Mouse (Mus musculus): ENCODE results near the gene Slc9a9.

The Slc9a9 gene

DNA sequence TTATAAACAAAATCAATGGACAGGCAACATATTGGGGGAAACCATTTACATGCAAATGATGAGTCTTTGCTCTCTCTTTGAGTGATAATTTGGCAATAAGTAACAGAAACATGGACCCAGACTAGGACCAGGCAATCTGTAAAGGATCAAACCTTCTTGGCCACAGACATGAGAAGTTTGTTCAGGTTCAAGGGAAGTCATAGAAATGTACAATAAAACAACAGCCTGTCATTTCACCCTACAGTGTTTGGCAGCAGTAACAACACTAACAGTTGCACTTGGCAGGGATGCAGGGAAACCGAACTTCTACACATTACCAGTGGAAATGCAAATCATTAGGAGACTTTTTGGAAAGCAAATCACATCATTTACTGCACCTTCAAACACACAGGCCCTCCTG, 164.1 kb downstream of the Slc9a9 start:
- no peak for DNase-seq (ENCODE audit: low read depth in 1 of 2, low spot score in 2 of 2)

DNA sequence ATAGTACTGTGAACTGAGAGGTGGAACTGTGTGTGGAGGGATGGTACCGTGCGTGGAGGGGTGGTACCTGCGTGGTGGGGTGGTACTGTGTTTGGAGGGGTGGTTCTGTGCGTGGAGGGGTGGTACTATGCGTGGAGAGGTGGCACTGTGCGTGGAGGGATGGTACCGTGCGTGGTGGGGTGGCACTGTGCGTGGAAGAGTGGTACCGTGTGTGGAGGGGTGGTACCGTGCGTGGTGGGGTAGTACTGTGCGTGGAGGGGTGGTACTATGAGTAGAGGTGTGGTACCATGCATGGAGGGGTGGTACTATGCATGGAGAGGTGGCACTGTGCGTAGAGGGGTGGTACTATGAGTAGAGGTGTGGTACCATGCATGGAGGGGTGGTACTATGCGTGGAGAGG, 167.7 kb downstream of the Slc9a9 start:
- DNase-seq (ENCODE audit: low read depth in 1 of 2, low spot score in 2 of 2), result no peak

DNA sequence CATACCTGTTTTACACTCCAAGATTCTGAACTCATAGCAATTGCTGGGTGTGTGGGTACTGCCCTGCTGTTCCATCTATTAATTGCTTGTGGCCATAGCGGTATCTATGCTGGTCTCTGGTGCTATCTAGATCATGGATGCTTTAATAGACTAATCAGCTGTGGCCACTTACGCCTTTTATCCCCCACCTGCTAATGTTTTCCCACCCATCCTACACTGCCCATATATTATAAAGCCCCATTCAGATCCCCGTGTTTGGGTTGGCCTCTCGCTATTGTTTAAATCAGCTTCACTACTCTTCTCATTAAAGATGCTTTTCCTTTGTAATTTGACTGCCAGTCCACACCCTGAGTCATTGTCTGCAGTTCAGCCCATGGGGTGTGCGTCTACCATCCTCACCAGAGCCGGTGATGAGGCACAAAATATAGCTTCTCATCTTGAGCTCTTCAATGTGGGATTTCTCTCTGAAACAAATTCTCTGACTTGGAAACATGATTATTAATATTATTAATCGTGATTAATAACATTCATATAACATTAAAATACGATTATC, 168.8 kb downstream of the Slc9a9 start:
- DNase-seq (ENCODE audit: low read depth in 1 of 2, low spot score in 2 of 2), result no peak

DNA sequence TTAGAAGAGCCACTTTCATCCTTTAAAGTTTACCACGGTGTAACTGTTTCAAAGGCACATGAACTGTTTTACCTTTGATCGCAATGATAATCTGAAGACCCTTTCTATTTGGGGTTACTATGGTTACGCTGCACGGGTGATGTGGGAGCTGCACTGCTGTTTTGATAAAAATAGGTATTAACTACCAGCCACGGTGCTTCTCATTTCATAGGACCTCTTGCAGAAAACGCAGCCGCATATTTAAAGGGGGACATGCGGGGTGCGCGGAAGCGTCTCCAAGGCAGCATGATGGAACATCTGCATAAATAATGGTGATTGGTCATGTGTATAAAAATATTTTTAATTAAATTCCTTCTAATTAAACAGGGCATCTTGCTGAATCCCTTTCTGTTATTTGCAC, 169.5 kb downstream of the Slc9a9 start:
- DNase-seq (ENCODE audit: low read depth in 1 of 2, low spot score in 2 of 2), result no peak

DNA sequence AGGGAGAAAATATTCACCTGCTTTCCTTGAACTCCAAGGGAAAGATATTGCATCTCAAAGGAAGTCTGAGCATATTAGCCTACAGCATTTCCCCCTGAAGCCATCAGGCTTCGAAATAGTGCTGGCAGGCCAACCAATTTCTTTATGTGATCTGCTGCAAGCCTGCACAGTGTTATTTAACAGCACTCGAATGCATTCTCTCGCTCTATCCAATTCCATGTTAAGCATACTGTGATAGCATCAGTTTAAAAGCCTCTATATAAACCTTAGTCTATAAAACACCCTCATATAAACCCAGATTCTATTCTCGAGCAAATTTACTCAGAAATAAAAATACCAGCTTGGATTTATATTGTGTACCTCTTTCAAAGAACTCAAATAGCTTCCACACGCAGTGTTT, 170.7 kb downstream of the Slc9a9 start:
- DNase-seq (ENCODE audit: low read depth in 1 of 2, low spot score in 2 of 2), result no peak

DNA sequence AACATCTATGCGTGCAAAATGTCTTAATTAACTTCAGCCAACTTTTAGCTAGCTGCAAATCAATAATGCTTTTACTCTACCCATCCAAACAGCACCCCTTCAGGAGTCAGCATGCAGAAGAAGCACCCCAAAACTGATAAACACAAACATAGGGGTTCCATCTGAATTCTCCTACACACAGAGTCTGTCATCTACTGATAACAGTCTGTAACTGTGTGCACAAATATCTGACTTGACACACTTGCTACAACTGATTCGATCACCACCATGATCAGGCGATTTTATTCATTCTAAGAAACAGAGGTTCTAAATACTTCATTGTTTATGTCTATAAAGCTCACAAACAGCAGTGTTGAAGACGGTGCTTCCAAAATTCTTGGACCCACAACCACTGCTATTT, 171.3 kb downstream of the Slc9a9 start:
- no peak for DNase-seq (ENCODE audit: low read depth in 1 of 2, low spot score in 2 of 2)

DNA sequence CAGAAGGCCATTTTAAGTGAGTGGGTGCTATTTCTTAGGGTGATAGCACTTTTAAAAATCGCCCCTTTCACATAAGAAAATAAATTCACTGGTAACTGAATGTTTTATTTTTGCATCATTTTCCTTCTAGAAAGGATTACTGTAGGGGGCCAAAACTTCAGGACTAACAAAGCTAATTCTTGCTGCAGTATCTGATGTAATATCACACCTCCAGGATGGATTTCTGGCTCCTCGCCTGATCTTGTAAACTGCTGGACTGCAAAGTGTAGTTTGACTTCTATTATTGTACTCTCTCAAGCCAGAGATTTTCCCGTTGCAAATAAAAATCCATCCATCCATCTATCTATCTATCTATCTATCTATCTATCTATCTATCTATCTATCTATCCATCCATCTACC, 174.5 kb downstream of the Slc9a9 start:
- DNase-seq (ENCODE audit: low read depth in 1 of 2, low spot score in 2 of 2), result no peak

DNA sequence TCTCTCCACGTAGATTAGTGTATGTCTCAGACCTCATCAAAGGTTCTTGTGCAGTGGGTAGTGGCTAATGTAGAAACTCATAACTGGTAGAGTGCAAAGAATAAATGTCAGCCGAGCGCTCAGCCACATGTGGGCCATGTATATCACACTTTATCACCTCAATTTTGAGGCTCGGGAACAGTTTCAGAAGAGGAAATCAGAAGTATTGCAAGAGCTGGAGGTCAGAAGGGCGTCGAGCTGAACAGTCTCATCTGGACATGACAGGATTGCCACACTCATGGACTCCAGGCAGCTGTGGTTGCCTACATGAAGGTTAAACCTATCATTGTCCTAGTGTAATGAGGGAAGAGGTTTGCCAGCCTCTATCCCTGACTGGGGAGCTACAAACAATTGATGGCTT, 177.9 kb downstream of the Slc9a9 start:
- DNase-seq (ENCODE audit: low read depth in 1 of 2, low spot score in 2 of 2), result no peak

DNA sequence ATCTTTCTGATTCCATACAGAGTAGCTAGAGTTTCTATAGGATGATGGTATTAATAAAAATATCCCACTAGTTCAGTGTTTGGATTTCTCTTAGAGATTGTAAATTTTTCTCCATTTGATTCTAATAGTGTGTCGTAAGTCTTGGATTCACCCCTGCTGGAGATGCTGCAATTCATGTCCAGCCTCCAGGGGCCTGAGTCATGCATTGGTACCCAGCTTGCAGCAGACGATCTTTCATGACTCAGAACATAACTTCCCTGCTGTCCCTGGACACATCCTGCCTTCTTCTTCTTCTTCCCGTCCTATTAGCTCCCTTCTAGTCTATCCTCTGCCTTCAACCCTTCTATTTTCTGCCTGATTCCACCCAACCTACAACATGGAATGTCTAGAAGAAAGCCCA, 181.8 kb downstream of the Slc9a9 start:
- no peak for DNase-seq (ENCODE audit: low read depth in 1 of 2, low spot score in 2 of 2)

DNA sequence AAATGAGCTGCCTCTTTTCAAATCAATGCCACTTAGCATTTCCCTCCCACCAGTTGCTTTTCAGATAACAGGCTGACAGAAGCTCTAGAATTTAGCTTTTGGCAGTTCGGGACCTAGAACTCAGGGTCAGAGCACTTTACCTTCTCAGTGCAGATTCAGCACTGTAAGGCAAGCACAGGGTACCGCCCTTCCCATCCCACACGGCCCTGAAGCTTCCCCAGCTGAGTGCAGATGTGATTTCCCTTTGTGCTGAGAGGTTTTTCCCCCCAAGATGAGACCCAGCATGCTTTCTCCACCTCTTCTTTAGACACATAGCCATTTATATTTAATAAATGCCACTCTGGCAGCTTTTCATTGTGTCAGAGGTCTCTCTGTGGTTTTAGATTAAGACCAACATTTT, 186.4 kb downstream of the Slc9a9 start:
- DNase-seq (ENCODE audit: low read depth in 1 of 2, low spot score in 2 of 2), result no peak

DNA sequence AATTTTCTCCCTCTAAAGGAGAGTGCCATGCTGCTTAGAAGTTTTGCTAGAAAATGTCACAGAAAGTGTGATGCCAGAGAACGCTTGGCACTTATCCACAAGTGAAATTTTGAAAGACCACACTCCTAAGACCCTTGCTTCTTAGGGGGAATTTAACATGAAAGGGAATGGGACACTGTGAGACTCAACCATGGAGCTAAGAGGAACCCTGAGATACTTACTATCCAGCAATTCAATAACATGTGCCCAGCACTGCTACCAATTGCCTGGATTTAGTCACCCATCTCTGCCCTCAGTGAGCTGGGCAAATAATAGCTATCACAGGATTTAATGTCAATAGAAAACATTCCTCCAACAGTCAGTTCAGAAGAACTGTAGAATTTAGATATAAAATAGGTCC, 198.8 kb downstream of the Slc9a9 start:
- DNase-seq (ENCODE audit: low read depth in 1 of 2, low spot score in 2 of 2), result no peak

DNA sequence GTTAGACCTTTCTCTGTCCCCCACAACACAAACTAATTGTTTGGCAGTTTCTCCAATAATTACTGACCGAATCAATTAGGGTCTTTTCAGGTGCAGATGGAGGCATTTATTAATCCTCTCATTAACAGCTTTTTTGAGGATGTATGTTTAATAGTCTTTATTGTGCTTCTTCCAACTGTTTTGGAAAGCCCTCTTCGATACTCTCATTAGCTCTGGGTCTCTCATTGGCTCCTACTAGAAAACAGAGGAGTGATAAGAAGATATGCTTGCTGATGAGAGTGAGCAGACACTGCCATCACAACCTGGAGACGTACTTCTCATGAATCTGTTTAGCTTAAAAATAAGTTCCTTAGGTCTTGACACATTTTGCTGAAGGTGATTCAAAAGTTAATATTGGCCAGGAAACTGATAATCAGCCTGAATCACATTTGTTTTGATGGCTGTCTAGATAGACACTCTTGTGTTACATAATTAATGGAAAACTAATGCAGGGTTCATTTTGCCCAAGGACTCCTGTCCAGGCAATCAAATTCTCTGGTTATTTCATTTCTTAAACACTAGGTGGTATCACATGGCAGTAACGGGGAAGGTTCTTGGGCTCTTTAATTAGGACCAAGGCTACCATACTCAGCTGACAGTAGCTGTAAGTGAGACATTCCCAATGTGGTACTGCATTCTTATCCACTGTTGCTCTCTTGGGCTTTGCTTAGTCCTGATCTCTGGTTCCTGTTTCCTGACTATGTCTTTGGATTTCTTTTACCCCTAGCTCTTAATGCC, 199.5 kb downstream of the Slc9a9 start:
- no peak for DNase-seq (ENCODE audit: low read depth in 1 of 2, low spot score in 2 of 2)

DNA sequence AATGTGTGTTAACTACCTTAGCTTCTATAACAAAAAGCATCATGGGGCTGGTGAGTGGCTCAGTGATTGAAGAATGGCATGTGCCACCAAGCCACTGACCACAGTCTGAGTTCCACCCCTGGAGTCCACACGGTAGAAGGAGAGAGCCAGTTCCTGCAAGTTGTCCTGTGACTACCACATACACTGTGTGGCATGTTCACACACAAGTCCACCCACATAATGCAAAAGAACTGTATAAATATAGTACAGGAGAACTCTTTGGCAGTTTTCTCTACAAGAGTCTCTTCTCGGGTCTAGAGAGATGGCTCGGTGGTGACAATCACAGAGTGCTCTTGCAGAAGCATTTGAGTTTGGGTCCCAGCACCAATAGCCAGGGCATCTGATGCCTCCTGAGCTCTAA, 212.8 kb downstream of the Slc9a9 start:
- DNase-seq (ENCODE audit: low read depth in 1 of 2, low spot score in 2 of 2), result no peak

DNA sequence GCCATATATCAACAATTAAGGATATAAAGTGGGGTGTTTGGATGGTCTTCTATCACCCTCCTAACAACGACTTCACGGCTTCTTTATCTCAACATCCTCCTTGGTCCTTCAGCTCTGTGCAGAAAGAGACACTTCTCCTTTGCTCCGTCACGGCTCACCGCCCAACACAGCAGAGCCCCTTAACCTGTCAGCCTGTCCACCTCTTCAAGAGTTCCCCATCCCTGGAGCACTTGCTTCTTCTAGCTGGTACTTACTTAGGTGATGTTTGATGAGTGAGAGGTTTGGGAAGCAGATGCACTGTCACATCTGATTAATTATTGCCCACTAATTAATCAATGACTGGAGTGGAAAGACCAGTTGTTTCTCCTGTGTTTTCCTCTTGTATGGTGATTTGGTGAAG, 213.7 kb downstream of the Slc9a9 start:
- DNase-seq (ENCODE audit: low read depth in 1 of 2, low spot score in 2 of 2), result no peak

DNA sequence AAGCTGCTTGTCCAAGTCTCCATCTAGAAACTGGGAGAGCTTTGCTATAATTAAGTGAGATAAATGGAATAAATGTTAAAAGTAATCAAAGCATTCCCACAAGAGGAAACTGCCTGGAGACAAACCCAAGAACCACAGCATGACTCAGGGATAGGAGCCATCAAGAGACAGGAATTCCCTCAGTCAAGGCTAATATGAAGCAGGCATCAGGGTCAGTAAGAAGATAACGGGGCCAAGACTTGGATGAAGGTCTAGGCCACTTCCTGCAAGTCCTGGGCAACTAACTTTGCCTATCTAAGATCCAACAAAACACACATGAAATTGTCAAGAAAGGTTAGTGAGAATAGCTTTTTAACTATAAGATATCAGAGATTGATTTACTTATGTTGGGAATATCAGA, 215.4 kb downstream of the Slc9a9 start:
- no peak for DNase-seq (ENCODE audit: low read depth in 1 of 2, low spot score in 2 of 2)

DNA sequence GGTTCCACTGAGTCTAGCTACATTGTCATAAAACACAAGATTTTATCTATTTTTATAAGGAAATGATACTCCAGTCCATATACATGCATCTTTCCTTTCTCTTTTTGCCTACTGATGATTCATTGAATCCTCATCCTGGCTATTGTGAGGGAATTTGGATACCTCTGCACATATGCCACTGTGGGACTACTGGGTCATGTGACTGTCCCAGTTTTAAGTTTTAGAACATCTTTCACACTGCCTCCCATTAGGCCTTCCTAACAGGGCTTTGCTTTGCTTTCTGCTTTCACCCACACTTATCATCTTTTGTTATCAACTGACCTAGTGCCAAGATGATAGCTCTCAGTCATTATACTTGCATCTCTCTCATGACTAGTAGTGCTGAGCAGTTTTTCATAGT, 219.9 kb downstream of the Slc9a9 start:
- DNase-seq (ENCODE audit: low read depth in 1 of 2, low spot score in 2 of 2), result no peak

DNA sequence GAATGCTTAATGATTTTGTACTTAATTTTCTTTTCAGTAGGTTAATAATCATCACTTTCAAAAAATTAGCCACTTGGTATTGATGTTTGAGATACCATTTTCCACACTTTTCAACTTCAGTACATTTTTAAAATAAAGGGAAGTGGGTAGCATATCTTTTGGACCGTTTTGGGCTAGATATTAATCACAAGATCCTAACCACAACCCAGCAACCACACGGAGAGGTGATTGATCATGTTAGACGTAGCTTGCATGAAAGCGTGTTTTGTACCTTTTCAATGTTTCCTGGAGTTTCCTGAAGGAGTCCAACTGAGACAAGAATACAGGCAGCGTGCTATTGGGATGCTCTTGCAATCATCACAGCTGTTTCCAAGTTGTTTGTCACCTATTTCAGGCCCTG, 226.2 kb downstream of the Slc9a9 start:
- no peak for DNase-seq (ENCODE audit: low read depth in 1 of 2, low spot score in 2 of 2)

DNA sequence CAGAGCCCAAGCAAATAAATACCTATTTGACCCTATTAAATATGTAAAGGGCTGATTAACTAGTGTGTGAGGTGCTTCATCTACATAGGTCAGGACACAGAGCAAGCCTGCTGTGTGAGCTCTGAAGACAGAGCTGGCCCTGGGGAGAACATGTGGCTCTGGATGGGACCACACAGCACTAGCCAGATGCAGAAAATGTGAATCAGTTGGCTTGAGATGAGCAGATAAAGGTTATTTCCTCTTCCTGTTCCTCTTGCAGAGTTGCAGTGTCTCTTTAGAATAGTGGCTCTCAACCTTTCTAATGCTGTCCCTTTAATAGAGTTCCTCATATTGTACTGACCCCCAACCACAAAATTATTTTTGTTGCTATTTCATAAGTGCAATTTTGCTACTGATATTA, 234.5 kb downstream of the Slc9a9 start:
- no peak for DNase-seq (ENCODE audit: low read depth in 1 of 2, low spot score in 2 of 2)

DNA sequence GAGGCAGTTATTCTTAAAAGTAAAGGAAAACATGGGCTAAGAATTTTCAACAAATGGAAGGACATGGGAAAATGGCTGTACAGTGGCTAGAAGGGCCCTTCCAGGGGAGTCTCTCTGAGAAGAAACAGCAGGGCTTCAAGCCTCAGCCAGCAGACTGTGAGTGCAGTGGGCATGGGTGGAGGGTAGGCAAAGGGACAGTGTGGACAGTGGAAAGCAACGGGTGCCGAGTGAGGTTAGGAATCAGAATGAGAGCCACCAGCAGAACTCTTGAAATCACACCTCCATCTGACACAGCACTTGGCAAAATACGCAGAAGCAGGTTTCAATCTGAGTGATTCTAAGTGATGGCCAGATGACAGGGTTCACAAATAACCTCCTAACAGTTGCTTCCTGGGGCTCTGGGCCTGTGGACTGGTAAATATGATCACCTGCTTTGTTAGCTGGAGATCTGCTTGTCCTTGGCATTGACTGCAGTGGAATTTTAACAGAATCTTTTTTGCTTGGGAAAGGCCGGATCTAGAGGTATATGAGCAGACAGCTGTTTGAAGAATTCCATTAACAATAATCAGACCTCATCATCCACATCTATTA, 237.4 kb downstream of the Slc9a9 start:
- DNase-seq (ENCODE audit: low read depth in 1 of 2, low spot score in 2 of 2), result no peak

DNA sequence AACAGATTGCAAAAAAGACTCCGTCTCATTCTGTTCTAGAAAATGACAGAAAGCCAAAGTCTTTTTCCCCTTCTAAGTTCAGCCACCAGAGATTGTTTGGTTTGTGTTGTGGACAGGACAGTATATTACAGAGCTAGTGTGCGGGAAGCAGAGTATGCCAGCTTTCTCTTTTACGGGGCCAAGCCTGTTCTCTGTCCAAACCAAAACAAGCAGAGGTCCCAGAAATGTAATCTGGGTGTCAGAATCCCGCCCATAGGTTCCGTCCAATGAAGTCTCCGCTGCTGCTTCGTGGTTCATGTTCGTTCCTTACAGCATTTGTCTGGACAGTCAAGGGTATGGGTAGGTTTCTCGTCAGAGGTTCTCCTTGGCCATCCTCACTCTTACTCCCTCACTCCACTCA, 242.4 kb downstream of the Slc9a9 start:
- no peak for DNase-seq (ENCODE audit: low read depth in 1 of 2, low spot score in 2 of 2)

DNA sequence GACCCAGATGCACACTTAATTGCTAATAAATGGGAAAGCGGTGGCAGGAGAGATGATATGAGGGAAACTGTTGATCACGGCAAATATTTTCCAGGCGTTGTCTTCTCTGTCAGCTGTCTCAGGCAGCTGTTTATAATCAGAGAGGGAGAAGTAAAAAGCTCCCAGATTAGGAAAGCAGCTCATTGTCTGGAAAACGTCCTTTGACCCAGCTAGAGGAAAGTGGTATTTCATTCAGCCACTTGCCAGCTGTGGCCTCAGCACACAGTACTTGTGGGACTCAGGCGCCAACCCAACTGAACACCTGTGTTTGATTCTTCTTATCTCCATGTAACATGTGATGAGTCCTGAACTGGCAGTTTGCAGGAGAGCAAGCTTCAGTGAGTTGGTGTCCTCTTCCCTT, 252.4 kb downstream of the Slc9a9 start:
- DNase-seq (ENCODE audit: low read depth in 1 of 2, low spot score in 2 of 2), result no peak

DNA sequence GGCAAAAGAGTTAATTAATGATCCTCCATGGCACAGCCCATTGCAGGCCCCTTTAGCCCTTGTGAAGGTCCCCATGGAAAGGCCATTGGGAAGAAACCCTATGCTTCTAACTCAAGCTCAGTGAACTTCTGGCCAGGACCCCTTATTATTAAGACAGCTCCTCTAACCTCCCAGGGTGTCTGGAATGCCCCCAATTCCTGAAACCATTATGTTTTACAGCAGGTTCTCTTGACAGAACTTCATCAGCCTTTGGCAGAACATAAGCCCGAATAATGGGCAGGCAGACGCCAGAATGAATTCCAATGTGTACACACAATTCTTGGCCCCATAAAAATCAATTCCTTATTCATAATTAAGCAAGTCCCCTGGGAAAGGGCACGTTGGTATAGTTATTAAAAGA, 256.1 kb downstream of the Slc9a9 start:
- DNase-seq (ENCODE audit: low read depth in 1 of 2, low spot score in 2 of 2), result no peak

DNA sequence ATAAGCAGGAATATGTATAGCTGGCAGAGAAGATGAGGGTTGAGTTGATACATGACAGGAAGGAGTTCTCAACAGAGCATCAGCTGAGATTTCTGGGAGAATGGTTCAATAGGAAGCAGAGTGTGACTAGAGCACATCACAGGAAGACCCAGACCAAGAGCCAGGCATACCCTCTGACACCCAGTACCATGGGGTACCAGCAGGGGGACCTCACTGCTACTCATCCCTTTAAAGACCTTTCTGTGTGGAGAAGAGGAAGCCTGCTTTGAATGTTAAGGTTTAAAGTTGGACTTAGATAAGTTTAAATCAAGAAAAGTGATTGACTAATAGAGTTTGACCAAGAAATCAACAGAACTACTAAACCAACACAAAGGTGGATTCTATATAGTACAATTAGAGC, 257.4 kb downstream of the Slc9a9 start:
- DNase-seq (ENCODE audit: low read depth in 1 of 2, low spot score in 2 of 2), result no peak
